ENCODE assay signal across 8 mouse cellular contexts in genomic region chr12:8326825-8327674, GRCm38 (mm10). TPM values are rescaled to one million over a fixed set of nuclear protein-coding genes. Genes with fewer than 3 reads are reported as not detected.
DNase-seq lines count a peak whose midpoint lies in the region; ATAC-seq and TF ChIP-seq lines count a peak whose summit lies in the region.

No protein-coding gene starts in this region.

- H3K4me3 ChIP-seq in embryonic facial prominence, embryonic 13.5 days, result no peak overlapping the region
- H3K4me3 ChIP-seq in limb, embryonic 13.5 days, result no peak overlapping the region
- H3K4me3 ChIP-seq in midbrain, postnatal 0 days (ENCODE audit: low read depth, low read length), result no peak overlapping the region

- peak; percentile 92 for DNase-seq in 3T3-L1 (ENCODE audit: low read depth, low spot score)
- DNase-seq in adrenal gland, postnatal 4 days (ENCODE audit: low spot score in 2 of 2), result peak; percentile 92 to 95
- peak; percentile 86 to 94 for DNase-seq in heart, adult 9 months (ENCODE audit: low spot score in 2 of 2)
- DNase-seq in kidney, adult 9 months, result peak; percentile 94
- peak; percentile 95 for DNase-seq in midbrain, postnatal 0 days (ENCODE audit: low spot score)
- peak; percentile 73 to 90 for DNase-seq in spleen, postnatal 10 days (ENCODE audit: low spot score in 2 of 2)

- H3K4me2 ChIP-seq in embryonic facial prominence, embryonic 13.5 days, result no peak overlapping the region
- H3K4me2 ChIP-seq in limb, embryonic 13.5 days (replicated peaks), result no peak overlapping the region
- H3K4me2 ChIP-seq in midbrain, postnatal 0 days (ENCODE audit: low read depth, low read length, poor library complexity, severe bottlenecking), result 0 out of 2 replicates have a peak overlapping the region, but pooled peaks have one; percentile 21

- WGBS in embryonic facial prominence, embryonic 13.5 days, result 30% methylated on average over 17 of the region's 17 CpGs
- 40% methylated on average over 17 of the region's 17 CpGs for WGBS in limb, embryonic 13.5 days
- 15% methylated on average over 17 of the region's 17 CpGs for WGBS in midbrain, postnatal 0 days

- H3K9me3 ChIP-seq in embryonic facial prominence, embryonic 13.5 days, result no peaks in the 10 kb centered on the region
- H3K9me3 ChIP-seq in limb, embryonic 13.5 days, result no peaks in the 10 kb centered on the region
- H3K9me3 ChIP-seq in midbrain, postnatal 0 days (ENCODE audit: low read length), result no peaks in the 10 kb centered on the region

- ATAC-seq in embryonic facial prominence, embryonic 13.5 days (ENCODE audit: insufficient number of reproducible peaks, insufficient read depth, low FRiP score, low TSS enrichment, low read depth), result peak; percentile 68
- peak; percentile 83 for ATAC-seq in limb, embryonic 13.5 days (ENCODE audit: low FRiP score, low read depth)
- peak; percentile 91 for ATAC-seq in midbrain, postnatal 0 days (ENCODE audit: low FRiP score)

- 0 out of 2 replicates have a peak overlapping the region, but pooled peaks have one; percentile 41 for H3K9ac ChIP-seq in embryonic facial prominence, embryonic 13.5 days
- H3K9ac ChIP-seq in limb, embryonic 13.5 days, result peak overlapping the region; percentile 39; the same call in 1 of the 2 replicates
- H3K9ac ChIP-seq in midbrain, postnatal 0 days (replicated peaks; ENCODE audit: low read length, poor library complexity, severe bottlenecking), result peak overlapping the region; percentile 13

- peaks cover 9% of the 10 kb centered on the region for H3K4me1 ChIP-seq in embryonic facial prominence, embryonic 13.5 days
- H3K4me1 ChIP-seq in limb, embryonic 13.5 days, result peaks cover 9% of the 10 kb centered on the region
- peaks cover 8% of the 10 kb centered on the region; the same call in 1 of the 2 replicates for H3K4me1 ChIP-seq in midbrain, postnatal 0 days (ENCODE audit: insufficient read depth, low read length)

- peak overlapping the region; percentile 24 for H3K27ac ChIP-seq in embryonic facial prominence, embryonic 13.5 days
- H3K27ac ChIP-seq in limb, embryonic 13.5 days, result peak overlapping the region; percentile 39; the same call in 1 of the 2 replicates
- peak overlapping the region; percentile 73 for H3K27ac ChIP-seq in midbrain, postnatal 0 days (ENCODE audit: low read depth, low read length)

- TF ChIP-seq CTCF in midbrain, postnatal 0 days (IDR thresholded peaks at IDR 0.05), result peak; percentile 99

- peaks cover 49% of the 10 kb centered on the region for H3K36me3 ChIP-seq in embryonic facial prominence, embryonic 13.5 days
- H3K36me3 ChIP-seq in limb, embryonic 13.5 days, result peaks cover 79% of the 10 kb centered on the region
- peaks cover 35% of the 10 kb centered on the region for H3K36me3 ChIP-seq in midbrain, postnatal 0 days (ENCODE audit: insufficient read depth, low read length)

- no peaks in the 10 kb centered on the region for H3K27me3 ChIP-seq in embryonic facial prominence, embryonic 13.5 days
- H3K27me3 ChIP-seq in limb, embryonic 13.5 days, result no peaks in the 10 kb centered on the region
- no peaks in the 10 kb centered on the region for H3K27me3 ChIP-seq in midbrain, postnatal 0 days (ENCODE audit: insufficient read depth, low read length)

RNA-seq across cellular contexts. Expression of gene Hs1bp3, which starts 13.8 kb away (rescaled TPM):
- 10 to 100 TPM; 17.0 to 18.5 TPM for total RNA-seq in adrenal gland, postnatal 4 days (2021)
- 19.0 and 19.2 TPM in 2 replicates for polyA plus RNA-seq in embryonic facial prominence, embryonic 13.5 days (2015; fragmentation: Nextera tagmentation; extraction: Ambion mirVana)
- polyA plus RNA-seq in limb, embryonic 13.5 days (2015; fragmentation: Nextera tagmentation; extraction: Ambion mirVana), result 19.4 and 21.4 TPM in 2 replicates
- total RNA-seq in midbrain, postnatal 0 days (2014; rRNA removed), result 5.9 and 8.3 TPM in 2 replicates
- 5.1 and 5.4 TPM in 2 replicates for polyA plus RNA-seq in midbrain, postnatal 0 days (2015; fragmentation: Nextera tagmentation; extraction: Ambion mirVana)

RNA-seq across cellular contexts. Expression of gene Gdf7, which starts 25.3 kb away (rescaled TPM):
- under 1 TPM in 1 of 2 experiments, not detected in 1; 0.20 TPM for total RNA-seq in adrenal gland, postnatal 4 days (2021)
- 1.6 and 2.1 TPM in 2 replicates for polyA plus RNA-seq in embryonic facial prominence, embryonic 13.5 days (2015; fragmentation: Nextera tagmentation; extraction: Ambion mirVana)
- polyA plus RNA-seq in limb, embryonic 13.5 days (2015; fragmentation: Nextera tagmentation; extraction: Ambion mirVana), result 0.20 TPM in 1 of 2 replicates, not detected in the other
- 4.7 TPM in 1 of 2 replicates, not detected in the other for total RNA-seq in midbrain, postnatal 0 days (2014; rRNA removed)
- 0.11 and 0.12 TPM in 2 replicates for polyA plus RNA-seq in midbrain, postnatal 0 days (2015; fragmentation: Nextera tagmentation; extraction: Ambion mirVana)
